Mouse (Mus musculus) ES-E14 (cell line): ENCODE measurements at regions not wholly inside any gene's neighbourhood (a gene's known extent, or its start where the extent isn't known, plus 50 kb on each side); places are given as distances from the start of the nearest gene placed in this dataset.

ENCODE experiments used
- DNase-seq: peaks from one replicate; pipeline ENCODE4 v3.0.0-alpha.2; 2013; ENCODE audit warnings: low read depth, low spot score
- H3K27ac ChIP-seq: 2 replicates; pipeline ENCODE4 v1.5.1; 2012; ENCODE audit warnings: low read depth, mild to moderate bottlenecking, low read length, moderate library complexity, mixed read lengths; ENCODE audit not compliant: poor library complexity, insufficient read depth, severe bottlenecking
- H3K36me3 ChIP-seq: 2 replicates; pipeline ENCODE4 v1.6.1; 2012; ENCODE audit warnings: mild to moderate bottlenecking, low read length, moderate library complexity, mixed read lengths; ENCODE audit not compliant: control insufficient read depth, poor library complexity, insufficient read depth, severe bottlenecking
- H3K4me1 ChIP-seq, 2 experiments: fragments of 150-350 bp in 1 of 2; sonication (generic) in 1 of 2; 2 replicates each; pipeline ENCODE4 v1.6.1; 2012; ENCODE audit warnings: low read length in 2 of 2, mild to moderate bottlenecking in 1 of 2, mixed read lengths in 1 of 2; ENCODE audit not compliant: control insufficient read depth in 2 of 2, insufficient read depth in 2 of 2, poor library complexity in 1 of 2
- H3K4me3 ChIP-seq, 2 experiments: fragments of 150-350 bp in 1 of 2; sonication (generic) in 1 of 2; 2 replicates each; pipeline ENCODE4 v1.5.1; 2012; ENCODE audit warnings: low read length in 2 of 2, low read depth in 1 of 2, mild to moderate bottlenecking in 1 of 2, mixed read lengths in 1 of 2; ENCODE audit not compliant: insufficient read depth in 1 of 2, poor library complexity in 1 of 2, severe bottlenecking in 1 of 2
- H3K9ac ChIP-seq: 2 replicates; pipeline ENCODE4 v1.6.1; 2012; ENCODE audit warnings: low read depth, mild to moderate bottlenecking, low read length, mixed read lengths; ENCODE audit not compliant: poor library complexity, insufficient read depth, severe bottlenecking
- H3K9me3 ChIP-seq: fragments of 150-350 bp; sonication (generic); 2 replicates; pipeline ENCODE4 v1.6.1; 2012; ENCODE audit warnings: low read depth, mild to moderate bottlenecking, low read length; ENCODE audit not compliant: control insufficient read depth, insufficient read depth
- CHD2 ChIP-seq: IDR thresholded peaks from 2 replicates; pipeline ENCODE4 v1.6.1; 2014; ENCODE audit warnings: mild to moderate bottlenecking, low read depth, low read length, inconsistent platforms
- HCFC1 ChIP-seq: IDR thresholded peaks from 2 replicates; pipeline ENCODE4 v1.6.1; 2012; ENCODE audit warnings: low read length, inconsistent platforms, borderline replicate concordance; ENCODE audit not compliant: insufficient read depth
- MAFK ChIP-seq: IDR thresholded peaks from 2 replicates; pipeline ENCODE4 v1.6.1; 2014; ENCODE audit warnings: mild to moderate bottlenecking, low read depth, low read length, inconsistent platforms; ENCODE audit not compliant: insufficient read depth
- ZC3H11A ChIP-seq: IDR thresholded peaks from 2 replicates; pipeline ENCODE4 v1.6.1; 2012; ENCODE audit warnings: low read depth, mild to moderate bottlenecking, inconsistent platforms, low read length, borderline replicate concordance
- ZNF384 ChIP-seq: IDR thresholded peaks from 2 replicates; pipeline ENCODE4 v1.6.1; 2012; ENCODE audit warnings: low read depth, low read length, inconsistent platforms
- in situ Hi-C, 2 experiments: fragments of 600-800 bp; cut with MboI; formaldehyde crosslinking; loops; one replicate each; pipeline ENCODE4 v1.15.1; 2025; ENCODE audit warnings: low sequenced_read_pairs in 2 of 2, inconsistent platforms in 1 of 2; ENCODE audit not compliant: unreplicated experiment in 2 of 2

GRCm38 (mm10) chr1:129138783-129139182 lies 134.3 kb upstream of the Thsd7b start:
- Histone ChIP-seq H3K27ac (no peak overlapping the region), H3K4me3 (no peak overlapping the region), H3K4me1 (no peaks in the 10 kb centered on the region), H3K36me3 (no peaks in the 10 kb centered on the region), H3K9me3 (no peaks in the 10 kb centered on the region), H3K9ac (no peak overlapping the region)
- no peak for DNase-seq
- TF ChIP-seq HCFC1 (no peak), MAFK (no peak), ZC3H11A (no peak), ZNF384 (no peak), CHD2 (no peak)
- in situ Hi-C loops: no loop called here

DNA sequence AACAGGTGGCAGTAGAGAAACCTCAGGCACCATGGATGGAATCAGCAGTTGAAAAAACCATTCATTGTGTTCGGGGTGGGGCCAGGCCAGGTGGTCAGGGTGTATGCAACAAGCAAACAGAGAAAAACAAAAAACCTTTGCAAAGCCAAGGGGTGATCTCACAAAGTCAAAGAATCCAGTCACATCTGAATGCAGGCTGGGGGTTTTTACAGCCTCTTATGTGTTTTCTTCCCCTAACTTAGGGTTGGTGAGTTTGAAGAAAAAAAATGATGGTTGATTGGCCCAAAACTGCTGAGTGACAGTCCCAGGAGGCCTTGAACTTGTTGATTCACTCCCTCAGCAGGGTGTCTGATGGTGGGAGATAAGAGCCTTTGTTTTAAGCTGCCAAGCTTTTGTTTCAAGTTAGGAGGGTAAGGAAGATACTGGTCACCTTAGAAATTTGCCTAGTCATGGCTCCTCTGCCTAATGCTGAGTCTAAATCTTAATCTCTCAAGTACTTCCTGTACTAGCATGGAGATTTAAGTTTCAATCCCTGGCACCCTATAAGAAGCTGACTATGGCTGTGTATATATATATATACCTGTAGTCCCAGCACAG lies 166.0 kb upstream of the Thsd7b start:
- peak; percentile 50 for DNase-seq
- Histone ChIP-seq H3K27ac (peak overlapping the region; percentile 70), H3K9ac (no peak overlapping the region), H3K4me3 (no peak overlapping the region), H3K9me3 (no peaks in the 10 kb centered on the region), H3K36me3 (no peaks in the 10 kb centered on the region), H3K4me1 (no peaks in the 10 kb centered on the region)
- in situ Hi-C loops: no loop called here
- TF ChIP-seq ZNF384 (0 out of 2 replicates have a peak, but pooled peaks have one; percentile 20), HCFC1 (no peak), ZC3H11A (no peak), CHD2 (no peak), MAFK (peak; percentile 89)

GRCm38 (mm10) chr1:129100997-129101396 lies 172.1 kb upstream of the Thsd7b start:
- Histone ChIP-seq H3K36me3 (no peaks in the 10 kb centered on the region), H3K27ac (no peak overlapping the region), H3K4me3 (no peak overlapping the region), H3K9ac (no peak overlapping the region), H3K4me1 (no peaks in the 10 kb centered on the region), H3K9me3 (no peaks in the 10 kb centered on the region)
- TF ChIP-seq ZC3H11A: no peak
- no peak for TF ChIP-seq ZNF384
- TF ChIP-seq MAFK: no peak
- DNase-seq: no peak
- in situ Hi-C loops: no loop called here

DNA sequence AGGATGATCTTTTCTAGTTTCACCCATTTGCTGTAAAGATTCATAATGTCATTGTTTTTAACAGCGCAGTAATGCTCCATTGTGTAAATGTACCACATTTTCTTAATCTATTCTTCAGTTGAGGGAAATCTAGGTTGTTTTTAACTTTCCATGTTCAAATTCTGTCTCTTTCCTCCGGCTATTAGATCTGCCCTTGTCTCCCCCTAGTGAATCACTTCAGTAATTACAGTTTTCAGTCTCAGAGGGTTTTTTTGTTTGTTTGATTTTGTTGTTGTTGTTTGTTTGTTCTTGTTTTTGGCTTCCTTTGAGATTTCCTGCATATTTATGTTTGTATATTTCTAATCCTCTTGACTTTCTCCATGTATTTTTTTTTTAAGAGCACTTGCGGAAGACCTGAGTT lies 194.8 kb upstream of the Thsd7b start:
- in situ Hi-C loops: no loop called here
- no peak overlapping the region for H3K9ac ChIP-seq
- no peaks in the 10 kb centered on the region for H3K9me3 ChIP-seq
- TF ChIP-seq HCFC1 (no peak), ZC3H11A (peak; percentile 30; the same call in 1 of the 2 replicates)
- H3K4me1 ChIP-seq: no peaks in the 10 kb centered on the region
- no peaks in the 10 kb centered on the region for H3K36me3 ChIP-seq
- H3K4me3 ChIP-seq: no peak overlapping the region
- no peak overlapping the region for H3K27ac ChIP-seq
- no peak for DNase-seq

DNA sequence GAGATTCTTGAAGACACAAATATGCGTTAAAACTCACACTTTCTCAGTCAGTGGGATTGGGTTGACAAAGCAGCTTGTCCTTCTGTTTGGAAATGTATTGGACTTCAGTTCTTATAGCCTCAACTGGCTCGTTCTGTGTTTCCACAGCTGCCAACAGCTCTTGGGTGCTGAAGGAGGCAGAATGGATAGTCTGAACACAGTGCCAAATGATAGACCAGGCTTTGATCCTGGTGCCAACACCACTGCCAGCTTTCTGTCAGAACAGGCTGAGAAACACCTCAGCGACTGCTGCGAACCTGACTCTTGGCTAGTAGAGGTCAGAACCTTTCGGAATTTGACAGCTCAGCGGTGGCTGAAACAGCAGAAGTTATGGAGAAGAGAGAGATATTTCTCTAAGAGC lies 215.9 kb upstream of the Thsd7b start:
- Histone ChIP-seq H3K4me1 (no peaks in the 10 kb centered on the region), H3K9me3 (no peaks in the 10 kb centered on the region), H3K27ac (no peak overlapping the region), H3K36me3 (no peaks in the 10 kb centered on the region), H3K4me3 (no peak overlapping the region), H3K9ac (no peak overlapping the region)
- in situ Hi-C loops: no loop called here
- no peak for DNase-seq
- TF ChIP-seq CHD2: no peak
- TF ChIP-seq MAFK: no peak
- no peak for TF ChIP-seq ZNF384
- no peak for TF ChIP-seq HCFC1
- TF ChIP-seq ZC3H11A: no peak
